8 mouse cellular contexts compared by ENCODE assay signal in the genomic region with DNA sequence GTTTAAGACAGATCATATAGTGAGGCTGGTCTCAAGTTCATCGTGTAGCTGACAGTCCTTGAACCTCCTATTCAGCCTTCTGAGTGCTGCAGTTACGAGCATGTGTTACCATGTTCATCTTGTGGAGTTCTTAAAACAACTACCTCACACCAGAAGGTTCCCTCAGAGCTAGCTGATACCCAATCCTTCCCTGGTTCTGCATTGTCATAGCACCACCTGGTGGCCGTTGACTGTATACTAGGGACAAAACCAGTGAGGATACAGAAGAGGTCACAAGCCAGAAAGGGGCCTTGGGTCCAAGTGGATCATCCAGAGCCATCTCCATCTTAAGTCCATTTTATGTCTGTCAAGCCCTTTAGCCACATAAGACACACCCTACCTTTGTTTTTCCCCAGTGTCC. TPM values are rescaled to one million over a fixed set of nuclear protein-coding genes. Genes with fewer than 3 reads are reported as not detected.
DNase-seq lines count a peak whose midpoint lies in the region; ATAC-seq and TF ChIP-seq lines count a peak whose summit lies in the region.

No protein-coding gene starts in this region.

- ATAC-seq in intestine, embryonic 15.5 days: peak; percentile 62
- peak; percentile 50; the same call in 1 of the 2 replicates for ATAC-seq in limb, embryonic 14.5 days (ENCODE audit: low FRiP score, low read depth)
- peak; percentile 64 for ATAC-seq in monocyte, adult 5-6 weeks (replicated peaks; ENCODE audit: insufficient number of reproducible peaks, low FRiP score, low TSS enrichment, poor library complexity, severe bottlenecking)
- ATAC-seq in stomach, embryonic 14.5 days (ENCODE audit: insufficient number of reproducible peaks, insufficient read depth, low FRiP score, low read depth): peak; percentile 79

- H3K36me3 ChIP-seq in intestine, embryonic 15.5 days: peaks cover 16% of the 10 kb centered on the region
- H3K36me3 ChIP-seq in limb, embryonic 14.5 days (ENCODE audit: control insufficient read depth, insufficient read depth, low read length): peaks cover 22% of the 10 kb centered on the region
- H3K36me3 ChIP-seq in stomach, embryonic 14.5 days (ENCODE audit: control insufficient read depth, insufficient read depth, low read length): peaks cover 24% of the 10 kb centered on the region

- 21% methylated on average over 3 of the region's 3 CpGs for WGBS in intestine, embryonic 15.5 days
- 21% methylated on average over 3 of the region's 3 CpGs for WGBS in limb, embryonic 14.5 days
- 16% methylated on average over 3 of the region's 3 CpGs for WGBS in stomach, embryonic 14.5 days

- H3K9me3 ChIP-seq in intestine, embryonic 15.5 days: no peaks in the 10 kb centered on the region
- H3K9me3 ChIP-seq in limb, embryonic 14.5 days (ENCODE audit: control insufficient read depth, low read length): no peaks in the 10 kb centered on the region
- no peaks in the 10 kb centered on the region for H3K9me3 ChIP-seq in stomach, embryonic 14.5 days (ENCODE audit: control insufficient read depth, low read depth, low read length)

- no peak overlapping the region for H3K4me3 ChIP-seq in intestine, embryonic 15.5 days (replicated peaks)
- H3K4me3 ChIP-seq in limb, embryonic 14.5 days (replicated peaks; ENCODE audit: low read length): no peak overlapping the region
- no peak overlapping the region for H3K4me3 ChIP-seq in stomach, embryonic 14.5 days (ENCODE audit: low read depth, low read length)

- peaks cover 14% of the 10 kb centered on the region; the same call in 1 of the 2 replicates for H3K4me1 ChIP-seq in intestine, embryonic 15.5 days (replicated peaks)
- no peaks in the 10 kb centered on the region; the same call in 1 of the 2 replicates for H3K4me1 ChIP-seq in limb, embryonic 14.5 days (ENCODE audit: control insufficient read depth, insufficient read depth, low read length)
- peaks cover 14% of the 10 kb centered on the region; the same call in 1 of the 2 replicates for H3K4me1 ChIP-seq in stomach, embryonic 14.5 days (ENCODE audit: control insufficient read depth, insufficient read depth, low read length)

- H3K27me3 ChIP-seq in intestine, embryonic 15.5 days (replicated peaks): no peaks in the 10 kb centered on the region
- H3K27me3 ChIP-seq in limb, embryonic 14.5 days (ENCODE audit: control insufficient read depth, insufficient read depth, low read length): no peaks in the 10 kb centered on the region
- no peaks in the 10 kb centered on the region for H3K27me3 ChIP-seq in stomach, embryonic 14.5 days (ENCODE audit: control insufficient read depth, insufficient read depth, low read length)

- H3K9ac ChIP-seq in intestine, embryonic 15.5 days: no peak overlapping the region
- no peak overlapping the region for H3K9ac ChIP-seq in limb, embryonic 14.5 days (ENCODE audit: low read depth, low read length, severe bottlenecking)
- H3K9ac ChIP-seq in stomach, embryonic 14.5 days (replicated peaks; ENCODE audit: low read depth, low read length): no peak overlapping the region

- TF ChIP-seq POLR2A in limb, embryonic 14.5 days (IDR thresholded peaks at IDR 0.05; ENCODE audit: borderline replicate concordance, extremely low read depth, insufficient read depth, insufficient read length): no peak

- no peak overlapping the region for H3K27ac ChIP-seq in intestine, embryonic 15.5 days
- no peak overlapping the region for H3K27ac ChIP-seq in limb, embryonic 14.5 days (replicated peaks; ENCODE audit: low read depth, low read length)
- H3K27ac ChIP-seq in stomach, embryonic 14.5 days (ENCODE audit: low read length): no peak overlapping the region

- no peak overlapping the region for H3K4me2 ChIP-seq in intestine, embryonic 15.5 days (replicated peaks)
- H3K4me2 ChIP-seq in limb, embryonic 14.5 days (replicated peaks; ENCODE audit: low read depth, low read length, severe bottlenecking): no peak overlapping the region
- no peak overlapping the region for H3K4me2 ChIP-seq in stomach, embryonic 14.5 days (replicated peaks; ENCODE audit: low read depth, low read length)

- DNase-seq in urinary bladder, adult 18-20 months (ENCODE audit: low spot score in 2 of 2): peak; percentile 50 to 52
- DNase-seq in urinary bladder, postnatal 10 days (ENCODE audit: low spot score): no peak
- peak; percentile 78 for DNase-seq in cerebellum, adult 9-11 months
- DNase-seq in frontal cortex, postnatal 25 days (ENCODE audit: low spot score in 2 of 2): peak; percentile 64 to 76
- peak; percentile 48 for DNase-seq in limb, embryonic 14.5 days (ENCODE audit: low spot score)

RNA-seq across cellular contexts. Expression of gene Atf5, which starts 8.4 kb away (rescaled TPM):
- polyA plus RNA-seq in intestine, embryonic 15.5 days (2015; fragmentation: Nextera tagmentation; extraction: Ambion mirVana): 6.2 and 6.6 TPM in 2 replicates
- polyA plus RNA-seq in limb, embryonic 14.5 days (2012; rRNA removed): 47.9 and 69.8 TPM in 2 replicates
- 3.1 and 3.7 TPM in 2 replicates for polyA plus RNA-seq in limb, embryonic 14.5 days (2014; fragmentation: Nextera tagmentation; extraction: Ambion mirVana)
- 1.1 to 2.8 TPM (median 2.8 TPM) in 3 replicates for total RNA-seq in monocyte, adult 5-6 weeks (2017)
- polyA plus RNA-seq in stomach, embryonic 14.5 days (2014; fragmentation: Nextera tagmentation; extraction: Ambion mirVana): 3.1 and 4.4 TPM in 2 replicates

RNA-seq across cellular contexts. Expression of gene Il4i1, which starts 8.7 kb away (rescaled TPM):
- 0.78 and 1.5 TPM in 2 replicates for polyA plus RNA-seq in intestine, embryonic 15.5 days (2015; fragmentation: Nextera tagmentation; extraction: Ambion mirVana)
- 0.87 and 1.0 TPM in 2 replicates for polyA plus RNA-seq in limb, embryonic 14.5 days (2012; rRNA removed)
- 1.6 and 2.5 TPM in 2 replicates for polyA plus RNA-seq in limb, embryonic 14.5 days (2014; fragmentation: Nextera tagmentation; extraction: Ambion mirVana)
- total RNA-seq in monocyte, adult 5-6 weeks (2017): 1.1 to 5.2 TPM (median 3.7 TPM) in 3 replicates
- 1.2 and 3.0 TPM in 2 replicates for polyA plus RNA-seq in stomach, embryonic 14.5 days (2014; fragmentation: Nextera tagmentation; extraction: Ambion mirVana)

RNA-seq across cellular contexts. Expression of gene Nup62, which starts 9.0 kb away (rescaled TPM):
- 87.4 and 89.2 TPM in 2 replicates for polyA plus RNA-seq in intestine, embryonic 15.5 days (2015; fragmentation: Nextera tagmentation; extraction: Ambion mirVana)
- 92.5 and 133 TPM in 2 replicates for polyA plus RNA-seq in limb, embryonic 14.5 days (2012; rRNA removed)
- polyA plus RNA-seq in limb, embryonic 14.5 days (2014; fragmentation: Nextera tagmentation; extraction: Ambion mirVana): 53.0 and 53.9 TPM in 2 replicates
- 34.3 to 35.3 TPM (median 35.2 TPM) in 3 replicates for total RNA-seq in monocyte, adult 5-6 weeks (2017)
- 54.2 and 56.6 TPM in 2 replicates for polyA plus RNA-seq in stomach, embryonic 14.5 days (2014; fragmentation: Nextera tagmentation; extraction: Ambion mirVana)

RNA-seq across cellular contexts. Expression of gene Akt1s1, which starts 23.9 kb away (rescaled TPM):
- 112 and 116 TPM in 2 replicates for polyA plus RNA-seq in intestine, embryonic 15.5 days (2015; fragmentation: Nextera tagmentation; extraction: Ambion mirVana)
- polyA plus RNA-seq in limb, embryonic 14.5 days (2012; rRNA removed): 179 and 270 TPM in 2 replicates
- 66.1 and 70.5 TPM in 2 replicates for polyA plus RNA-seq in limb, embryonic 14.5 days (2014; fragmentation: Nextera tagmentation; extraction: Ambion mirVana)
- total RNA-seq in monocyte, adult 5-6 weeks (2017): 11.6 to 33.0 TPM (median 13.0 TPM) in 3 replicates
- polyA plus RNA-seq in stomach, embryonic 14.5 days (2014; fragmentation: Nextera tagmentation; extraction: Ambion mirVana): 43.6 and 54.9 TPM in 2 replicates

RNA-seq across cellular contexts. Expression of gene Tbc1d17, which starts 24.0 kb away (rescaled TPM):
- 71.0 and 71.3 TPM in 2 replicates for polyA plus RNA-seq in intestine, embryonic 15.5 days (2015; fragmentation: Nextera tagmentation; extraction: Ambion mirVana)
- polyA plus RNA-seq in limb, embryonic 14.5 days (2012; rRNA removed): 86.0 and 103 TPM in 2 replicates
- polyA plus RNA-seq in limb, embryonic 14.5 days (2014; fragmentation: Nextera tagmentation; extraction: Ambion mirVana): 76.0 and 81.7 TPM in 2 replicates
- 33.8 to 69.8 TPM (median 57.7 TPM) in 3 replicates for total RNA-seq in monocyte, adult 5-6 weeks (2017)
- 64.6 and 71.8 TPM in 2 replicates for polyA plus RNA-seq in stomach, embryonic 14.5 days (2014; fragmentation: Nextera tagmentation; extraction: Ambion mirVana)
